Comparison of ENCODE assay signal across 15 mouse cellular contexts in genomic region chr8:35109506-35110217, GRCm38 (mm10).
DNase-seq lines count a peak whose midpoint lies in the region; ATAC-seq and TF ChIP-seq lines count a peak whose summit lies in the region.
"Had no signal": no experiment of that assay in that cellular context is flagged by ENCODE, and none has a peak within 500 bp of the region (broad histone marks: within the 10 kb centered on the region; RNA-seq: fewer than 3 reads in every experiment).

No protein-coding gene starts in this region.

- H3K4me3 ChIP-seq in kidney, embryonic 15.5 days (replicated peaks), result no peak overlapping the region
- peak overlapping the region; percentile 33 for H3K4me3 ChIP-seq in bone marrow macrophage, adult 2 months (ENCODE audit: insufficient read depth, low read length)
- no peak overlapping the region for H3K4me3 ChIP-seq in heart, embryonic 10.5 days
- no peak overlapping the region for H3K4me3 ChIP-seq in hindbrain, embryonic 10.5 days
- H3K4me3 ChIP-seq: embryonic facial prominence, embryonic 12.5 days had no signal

- no peak overlapping the region for H3K9ac ChIP-seq in kidney, embryonic 15.5 days
- H3K9ac ChIP-seq: embryonic facial prominence, embryonic 12.5 days had no signal

- H3K9me3 ChIP-seq in kidney, embryonic 15.5 days (replicated peaks), result no peaks in the 10 kb centered on the region
- no peaks in the 10 kb centered on the region for H3K9me3 ChIP-seq in heart, embryonic 10.5 days
- no peaks in the 10 kb centered on the region for H3K9me3 ChIP-seq in hindbrain, embryonic 10.5 days
- H3K9me3 ChIP-seq: embryonic facial prominence, embryonic 12.5 days had no signal

- no peak overlapping the region for H3K27ac ChIP-seq in kidney, embryonic 15.5 days
- H3K27ac ChIP-seq in bone marrow macrophage, adult 2 months (ENCODE audit: insufficient read depth, low read depth, low read length), result peak overlapping the region; percentile 73
- peak overlapping the region; percentile 10; the same call in 1 of the 2 replicates for H3K27ac ChIP-seq in heart, embryonic 10.5 days
- no peak overlapping the region for H3K27ac ChIP-seq in hindbrain, embryonic 10.5 days
- H3K27ac ChIP-seq: embryonic facial prominence, embryonic 12.5 days; hindbrain, postnatal 0 days had no signal

- TF ChIP-seq CTCF in bone marrow macrophage, adult 2 months (IDR thresholded peaks at IDR 0.05; ENCODE audit: low read depth, low read length), result no peak

- H3K27me3 ChIP-seq in kidney, embryonic 15.5 days, result no peaks in the 10 kb centered on the region
- no peaks in the 10 kb centered on the region for H3K27me3 ChIP-seq in heart, embryonic 10.5 days (ENCODE audit: insufficient read depth, poor library complexity, severe bottlenecking)
- no peaks in the 10 kb centered on the region for H3K27me3 ChIP-seq in hindbrain, embryonic 10.5 days (ENCODE audit: insufficient read depth, poor library complexity, severe bottlenecking)
- H3K27me3 ChIP-seq: embryonic facial prominence, embryonic 12.5 days had no signal

- no peak for ATAC-seq in kidney, embryonic 15.5 days (replicated peaks; ENCODE audit: low FRiP score)
- peak; percentile 78 for ATAC-seq in megakaryocyte, adult 5-6 weeks (ENCODE audit: poor library complexity, severe bottlenecking)
- ATAC-seq in erythroblast, adult 5-6 weeks (replicated peaks; ENCODE audit: low FRiP score, poor library complexity, severe bottlenecking), result no peak
- ATAC-seq: hindbrain, postnatal 0 days had no signal

- H3K4me2 ChIP-seq in kidney, embryonic 15.5 days, result 0 out of 2 replicates have a peak overlapping the region, but pooled peaks have one; percentile 10
- H3K4me2 ChIP-seq: embryonic facial prominence, embryonic 12.5 days; liver, embryonic 11.5 days had no signal

- TF ChIP-seq POLR2A in bone marrow macrophage, adult 2 months (IDR thresholded peaks at IDR 0.05; ENCODE audit: borderline replicate concordance, low read depth, low read length), result no peak

- H3K36me3 ChIP-seq in kidney, embryonic 15.5 days, result no peaks in the 10 kb centered on the region
- H3K36me3 ChIP-seq in heart, embryonic 10.5 days, result no peaks in the 10 kb centered on the region
- no peaks in the 10 kb centered on the region for H3K36me3 ChIP-seq in hindbrain, embryonic 10.5 days
- H3K36me3 ChIP-seq: embryonic facial prominence, embryonic 12.5 days had no signal

- no peaks in the 10 kb centered on the region for H3K4me1 ChIP-seq in kidney, embryonic 15.5 days
- peaks cover 45% of the 10 kb centered on the region for H3K4me1 ChIP-seq in bone marrow macrophage, adult 2 months (ENCODE audit: control insufficient read depth, insufficient read depth, low read length)
- H3K4me1 ChIP-seq in heart, embryonic 10.5 days, result peaks cover 13% of the 10 kb centered on the region
- H3K4me1 ChIP-seq in hindbrain, embryonic 10.5 days (replicated peaks), result no peaks in the 10 kb centered on the region
- H3K4me1 ChIP-seq: embryonic facial prominence, embryonic 12.5 days had no signal

- no peak for DNase-seq in kidney, adult 11 months
- no peak for DNase-seq in heart, embryonic 10.5 days (ENCODE audit: low spot score)
- DNase-seq in hindbrain, embryonic 10.5 days (ENCODE audit: low spot score), result no peak
- DNase-seq: adrenal gland, postnatal 10 days; cerebellum, postnatal 25 days; kidney, adult 2 months; lung, postnatal 10 days; midbrain, embryonic 14.5 days had no signal

- 81% methylated on average over 27 of the region's 27 CpGs for WGBS in kidney, embryonic 15.5 days
- WGBS in heart, embryonic 10.5 days, result 63% methylated on average over 27 of the region's 27 CpGs
- WGBS in hindbrain, embryonic 10.5 days, result 87% methylated on average over 27 of the region's 27 CpGs

Comparison
In these comparisons a context has a peak if more than half of its experiments do, and no peak if none do; other contexts are left out.
1. H3K27ac ChIP-seq: peak in bone marrow macrophage, adult 2 months (single experiment) and heart, embryonic 10.5 days (single experiment); none in kidney, embryonic 15.5 days (single experiment) and hindbrain, embryonic 10.5 days (single experiment).